Mouse (Mus musculus) embryonic fibroblast, embryonic 13.5 days (primary cell): ENCODE data around the gene Tmem132b.

Experiments
- CTCF ChIP-seq: IDR thresholded peaks from 2 replicates; pipeline ENCODE4 v1.5.1; 2011; ENCODE audit warnings: mild to moderate bottlenecking, control low read depth, low read length, moderate library complexity, borderline replicate concordance; ENCODE audit not compliant: insufficient read depth
- POLR2A ChIP-seq: IDR thresholded peaks from 2 replicates; pipeline ENCODE4 v1.6.1; 2011; ENCODE audit warnings: low read depth, mild to moderate bottlenecking, control low read depth, low read length, moderate library complexity

DNA sequence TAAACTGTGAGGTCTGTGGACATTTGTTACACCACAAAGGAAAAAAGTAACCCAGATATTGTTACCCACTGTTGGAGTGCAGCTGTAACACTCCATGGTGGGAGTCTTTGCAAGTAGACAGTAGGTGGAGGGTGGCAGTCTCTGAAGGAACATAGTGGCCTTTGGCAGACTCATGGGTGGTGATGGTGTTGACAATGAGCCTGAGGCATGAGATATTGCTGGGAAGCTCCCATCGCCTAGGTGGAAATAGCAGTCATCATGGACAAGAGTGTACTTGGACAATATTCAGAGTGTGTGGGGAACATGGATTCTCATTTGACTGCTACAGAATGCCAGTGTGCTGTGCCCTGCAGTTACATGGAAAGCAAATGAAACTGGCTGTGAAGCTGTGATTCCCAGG is 248.8 kb downstream of the Tmem132b start:
- TF ChIP-seq POLR2A (no peak), CTCF (no peak)
